Mouse (Mus musculus) forebrain, embryonic 12.5 days (tissue): ENCODE measurements around the gene Tdrd9. TPM values are rescaled to one million over a fixed set of nuclear protein-coding genes. Genes with fewer than 3 reads are reported as not detected.
A peak's percentile ranks its signal among the peaks of the same experiment; 100 is the strongest.

Source experiments
- ATAC-seq: fragments of 200-750 bp; cut with Nextera tagmentation; 2 replicates; pipeline ENCODE4 v1.8.0; 2017; ENCODE audit warnings: moderate TSS enrichment; ENCODE audit not compliant: low FRiP score
- H3K27ac ChIP-seq: fragments of 300-500 bp; sonication (generic); 2 replicates; pipeline ENCODE4 v1.5.1; 2016; ENCODE audit warnings: mild to moderate bottlenecking
- H3K27me3 ChIP-seq: fragments of 300-500 bp; sonication (generic); 2 replicates; pipeline ENCODE4 v1.6.1; 2016; ENCODE audit warnings: mild to moderate bottlenecking
- H3K36me3 ChIP-seq: fragments of 300-500 bp; sonication (generic); replicated peaks from 2 replicates; pipeline ENCODE4 v1.6.1; 2016; ENCODE audit warnings: mild to moderate bottlenecking
- H3K4me1 ChIP-seq: fragments of 300-500 bp; sonication (generic); 2 replicates; pipeline ENCODE4 v1.6.1; 2016
- H3K4me2 ChIP-seq: fragments of 300-500 bp; sonication (generic); 2 replicates; pipeline ENCODE4 v1.6.1; 2016; ENCODE audit warnings: mild to moderate bottlenecking, moderate library complexity
- H3K4me3 ChIP-seq: fragments of 300-500 bp; sonication (generic); replicated peaks from 2 replicates; pipeline ENCODE4 v1.5.1; 2016; ENCODE audit warnings: mild to moderate bottlenecking
- H3K9ac ChIP-seq: fragments of 300-500 bp; sonication (generic); 2 replicates; pipeline ENCODE4 v1.6.1; 2016; ENCODE audit warnings: mild to moderate bottlenecking
- H3K9me3 ChIP-seq: fragments of 300-500 bp; sonication (generic); 2 replicates; pipeline ENCODE4 v1.6.1; 2016
- WGBS: fragments of 180-500 bp; shearing (Covaris S2); methylation state at CpG from one replicate; pipeline ENCODE4 v1.1.7; 2016; 5-methylcytosine and 5-hydroxymethylcytosine counted together
- polyA plus RNA-seq: library from polyadenylated mRNA; unstranded; fragments of >200 nt; fragmentation: Nextera tagmentation; extraction: Ambion mirVana; gene quantifications from 2 replicates; pipeline ENCODE4 v1.2.1, GENCODE M21; 2016

The Tdrd9 gene
- polyA plus RNA-seq, 1 experiment from 2014 or later: 1.2 TPM

DNA sequence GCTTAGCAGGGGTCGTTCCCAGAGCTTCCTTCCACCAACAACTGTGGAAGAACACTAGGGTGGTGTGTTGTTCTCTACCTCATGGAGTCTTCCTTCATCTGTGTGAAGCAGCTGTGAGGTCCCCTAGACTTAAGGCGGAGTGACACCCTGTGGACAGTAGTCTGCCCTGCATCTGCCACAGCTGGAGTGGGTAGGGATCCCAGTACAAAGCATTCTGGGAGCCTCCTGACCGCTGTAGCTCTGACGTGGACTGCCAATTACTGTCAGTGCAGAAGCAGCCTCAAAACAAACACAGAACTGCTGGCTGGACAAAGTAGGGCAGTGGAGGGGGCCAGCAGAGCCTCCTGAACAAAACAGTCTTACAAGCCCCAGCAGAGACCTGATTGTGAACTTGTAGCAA lies 129.7 kb downstream of the Tdrd9 start:
- no peak for ATAC-seq

DNA sequence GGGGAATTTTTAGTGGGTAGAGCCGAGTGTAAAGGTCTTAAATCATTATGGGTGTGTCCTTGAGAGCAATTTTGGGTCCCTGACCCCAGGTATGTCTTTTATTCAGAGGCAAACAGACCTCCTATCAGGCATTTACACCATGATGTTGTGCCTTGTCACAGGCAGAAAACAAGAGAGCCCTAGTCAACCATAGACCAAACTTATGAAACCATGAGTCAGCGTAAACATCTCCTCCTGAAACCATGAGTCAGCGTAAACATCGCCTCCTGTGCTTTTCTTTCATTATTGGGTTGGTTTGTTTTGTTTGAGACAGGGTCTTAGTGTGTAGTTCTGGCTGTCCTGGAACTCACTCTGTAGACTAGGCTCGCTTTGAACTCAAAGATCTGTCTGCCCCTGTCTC lies 131.8 kb downstream of the Tdrd9 start:
- Histone ChIP-seq H3K4me3 (no peak overlapping the region), H3K27ac (no peak overlapping the region)

More for the DNA sequence above, 129.7 kb downstream of the Tdrd9 start:
- peaks cover 12% of the 10 kb centered on the region; the same call in 1 of the 2 replicates for H3K27me3 ChIP-seq
- H3K4me2 ChIP-seq: no peak overlapping the region
- no peak overlapping the region for H3K4me3 ChIP-seq
- no peak overlapping the region for H3K9ac ChIP-seq
- H3K4me1 ChIP-seq: no peaks in the 10 kb centered on the region
- no peak overlapping the region for H3K27ac ChIP-seq
- 62% methylated on average over 4 of the region's 4 CpGs for WGBS
- H3K9me3 ChIP-seq: no peaks in the 10 kb centered on the region
- H3K36me3 ChIP-seq: no peaks in the 10 kb centered on the region

DNA sequence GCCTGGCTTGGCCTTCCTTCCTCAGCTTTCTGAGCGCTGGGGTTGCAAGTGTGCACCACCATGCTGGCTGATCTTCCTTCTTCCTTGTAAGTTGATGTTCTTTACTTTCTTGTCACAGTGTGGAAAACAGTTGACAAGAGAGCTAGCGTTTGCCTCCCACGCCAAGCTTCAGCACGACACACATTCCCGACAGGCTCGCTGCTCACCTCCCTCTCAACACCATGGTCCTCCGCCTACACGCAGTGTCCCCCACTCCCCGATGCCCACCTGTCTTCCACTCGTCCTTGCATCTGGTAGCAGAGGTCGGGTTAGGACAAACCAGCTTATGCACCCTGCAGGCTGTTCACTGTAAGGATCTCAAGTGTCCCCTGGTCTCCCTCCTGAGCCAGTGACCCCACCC lies 133.5 kb downstream of the Tdrd9 start:
- Histone ChIP-seq H3K27ac (no peak overlapping the region), H3K36me3 (no peaks in the 10 kb centered on the region), H3K4me3 (no peak overlapping the region), H3K4me2 (no peak overlapping the region), H3K9me3 (no peaks in the 10 kb centered on the region), H3K4me1 (peaks cover 9% of the 10 kb centered on the region), H3K9ac (no peak overlapping the region), H3K27me3 (peaks cover 26% of the 10 kb centered on the region)
- 92% methylated on average over 11 of the region's 11 CpGs for WGBS
- ATAC-seq: no peak

More for the DNA sequence above, 131.8 kb downstream of the Tdrd9 start:
- Histone ChIP-seq H3K27me3 (peaks cover 26% of the 10 kb centered on the region), H3K9ac (no peak overlapping the region), H3K4me2 (no peak overlapping the region), H3K36me3 (no peaks in the 10 kb centered on the region), H3K9me3 (no peaks in the 10 kb centered on the region), H3K4me1 (peaks cover 9% of the 10 kb centered on the region)
- 89% methylated on average over 5 of the region's 5 CpGs for WGBS
- no peak for ATAC-seq

DNA sequence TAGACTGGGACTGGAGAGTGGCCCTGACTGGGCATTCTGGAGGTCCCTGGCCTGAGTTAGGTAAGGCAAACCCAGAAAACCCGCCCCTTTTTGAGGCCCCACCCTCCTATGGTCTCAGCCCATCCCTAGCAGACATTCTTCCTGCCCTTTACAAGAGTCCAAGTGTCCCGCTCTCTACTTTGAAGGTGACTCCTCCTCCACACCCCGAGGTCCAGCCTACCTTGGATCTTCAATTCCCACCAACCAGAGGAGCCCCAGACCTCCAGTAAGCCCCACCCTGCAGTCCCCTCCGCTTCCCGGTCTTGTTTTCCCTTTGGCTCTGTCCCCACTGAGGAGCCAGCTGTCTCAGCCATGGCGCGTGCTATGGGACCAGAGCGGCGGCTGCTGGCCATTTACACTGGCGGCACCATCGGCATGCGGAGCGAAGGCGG lies 135.2 kb downstream of the Tdrd9 start, which contains the start of gene Aspg:
Aspg (plus strand) TSS at position 139 of the 431 bp plus-strand sequence.
- no peak for ATAC-seq
- 2% methylated on average over 14 of the region's 14 CpGs for WGBS

DNA sequence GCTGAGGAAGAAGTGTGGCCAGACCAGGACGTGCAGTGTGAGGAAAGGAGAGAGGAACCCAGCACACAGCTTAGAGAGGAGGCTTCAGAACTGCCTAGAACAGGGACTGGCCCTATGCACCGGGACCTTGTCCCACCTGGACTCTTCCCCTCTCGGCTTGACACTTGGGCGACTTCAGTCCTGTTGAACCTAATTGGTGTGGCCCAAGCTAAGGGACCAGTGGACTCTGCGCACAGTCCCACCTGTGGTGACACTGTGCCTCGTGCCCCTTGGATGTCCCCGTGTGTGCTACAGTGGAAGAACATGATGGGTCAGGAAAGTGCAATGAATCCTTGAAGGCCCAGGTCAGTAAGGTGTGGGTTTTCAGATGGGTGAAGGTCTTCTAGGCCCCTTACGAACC lies 136.3 kb downstream of the Tdrd9 start:
- WGBS: 86% methylated on average over 8 of the region's 8 CpGs
- Histone ChIP-seq H3K4me3 (no peak overlapping the region), H3K36me3 (no peaks in the 10 kb centered on the region), H3K9ac (no peak overlapping the region), H3K4me1 (peaks cover 9% of the 10 kb centered on the region), H3K27ac (no peak overlapping the region), H3K9me3 (no peaks in the 10 kb centered on the region), H3K27me3 (peaks cover 32% of the 10 kb centered on the region), H3K4me2 (no peak overlapping the region)
- no peak for ATAC-seq

More for the DNA sequence above, 135.2 kb downstream of the Tdrd9 start, which contains the start of gene Aspg:
- no peaks in the 10 kb centered on the region for H3K36me3 ChIP-seq
- peaks cover 26% of the 10 kb centered on the region for H3K27me3 ChIP-seq
- no peak within 1 kb of the TSS for H3K27ac ChIP-seq
- H3K4me1 ChIP-seq: peaks cover 9% of the 10 kb centered on the region
- no peak within 1 kb of the TSS; the same call in 1 of the 2 replicates for H3K4me3 ChIP-seq
- H3K9me3 ChIP-seq: no peaks in the 10 kb centered on the region
- no peak within 1 kb of the TSS for H3K9ac ChIP-seq
- H3K4me2 ChIP-seq: peak within 1 kb of the TSS; percentile 34

DNA sequence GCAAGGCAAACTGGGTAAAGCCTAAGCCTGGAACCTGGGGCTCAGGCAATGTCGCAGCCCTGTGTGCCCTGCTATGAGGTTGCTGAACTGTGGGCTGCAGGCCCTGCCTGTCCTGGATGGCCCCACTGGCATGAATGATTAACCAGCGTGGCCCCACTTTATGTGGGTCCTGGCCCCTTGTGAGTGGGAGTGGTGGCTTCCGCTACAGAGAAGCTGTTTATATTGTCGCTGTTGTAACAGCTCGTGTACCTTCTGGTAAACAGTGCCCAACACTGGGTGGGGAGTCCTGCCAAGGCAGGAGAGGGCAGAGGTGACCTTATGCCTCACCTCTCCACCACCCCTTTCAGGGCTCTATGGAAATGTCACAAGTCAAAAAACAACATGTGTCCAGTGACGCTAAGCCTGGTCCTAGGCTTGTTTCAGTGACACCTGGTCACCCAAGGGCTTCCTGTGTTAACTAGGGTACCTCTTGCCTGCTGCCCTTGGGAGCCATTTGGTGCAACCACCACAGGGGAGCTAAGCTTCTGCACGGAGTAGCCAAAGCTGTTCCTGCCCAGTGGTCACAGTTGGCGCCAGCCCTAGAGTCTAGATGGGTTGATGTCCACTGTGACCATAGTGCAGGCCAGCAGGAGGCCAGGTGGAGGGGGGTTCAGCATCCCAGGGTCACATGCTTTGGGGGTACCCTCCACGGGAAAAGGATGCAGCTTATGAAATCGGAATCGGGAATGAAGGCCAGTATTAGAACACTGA lies 137.5 kb downstream of the Tdrd9 start:
- Histone ChIP-seq H3K36me3 (no peaks in the 10 kb centered on the region), H3K27me3 (peaks cover 32% of the 10 kb centered on the region), H3K9ac (no peak overlapping the region), H3K4me1 (peaks cover 14% of the 10 kb centered on the region), H3K4me3 (no peak overlapping the region), H3K9me3 (no peaks in the 10 kb centered on the region), H3K27ac (no peak overlapping the region), H3K4me2 (no peak overlapping the region)
- no peak for ATAC-seq
- 91% methylated on average over 11 of the region's 11 CpGs for WGBS

DNA sequence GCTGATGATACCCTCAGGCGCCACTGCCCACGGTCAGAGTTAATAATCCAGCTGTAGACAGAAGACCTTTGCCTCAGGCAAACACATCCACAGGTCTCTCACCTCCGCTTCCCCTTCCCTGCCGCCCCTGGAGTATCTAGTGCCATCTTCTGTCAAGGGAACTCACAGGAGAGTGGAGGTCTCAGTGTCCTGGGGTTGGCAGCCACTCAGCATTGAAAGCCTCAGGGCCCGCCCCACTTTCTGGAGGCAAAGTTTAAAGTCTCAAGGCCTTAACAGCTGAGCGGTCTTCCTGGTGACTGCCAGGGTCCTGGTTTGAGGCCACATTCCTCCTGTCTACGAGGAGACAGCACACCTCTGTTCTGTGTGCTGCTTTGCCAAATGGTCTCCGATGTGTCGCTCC lies 138.3 kb downstream of the Tdrd9 start:
- WGBS: 84% methylated on average over 9 of the region's 9 CpGs
- no peak for ATAC-seq
- no peak overlapping the region for H3K27ac ChIP-seq
- no peaks in the 10 kb centered on the region for H3K36me3 ChIP-seq
- H3K4me1 ChIP-seq: peaks cover 14% of the 10 kb centered on the region
- H3K9me3 ChIP-seq: no peaks in the 10 kb centered on the region
- no peak overlapping the region for H3K4me2 ChIP-seq
- no peak overlapping the region for H3K9ac ChIP-seq
- no peak overlapping the region for H3K4me3 ChIP-seq
- peaks cover 31% of the 10 kb centered on the region for H3K27me3 ChIP-seq

DNA sequence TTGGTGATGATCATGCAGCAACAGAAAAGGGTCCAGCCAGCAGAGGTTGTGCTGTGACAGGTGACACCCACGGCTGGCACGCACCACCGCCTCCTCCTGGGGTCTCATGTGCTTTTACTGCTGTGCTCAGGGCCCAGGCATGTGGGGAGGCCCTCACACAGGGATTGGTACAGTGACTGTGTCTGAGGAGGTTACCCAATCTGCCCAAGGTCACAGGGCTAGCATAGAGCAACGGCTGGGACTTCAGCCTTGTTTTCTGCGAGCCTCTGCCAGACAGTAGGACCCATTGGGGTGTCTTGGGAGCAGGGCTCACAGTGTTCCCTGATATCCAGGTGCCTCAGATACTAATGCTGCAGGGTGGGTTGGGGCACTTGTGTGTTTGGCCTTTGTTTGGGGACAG lies 140.0 kb downstream of the Tdrd9 start:
- Histone ChIP-seq H3K9ac (no peak overlapping the region), H3K9me3 (no peaks in the 10 kb centered on the region), H3K4me3 (no peak overlapping the region), H3K27ac (no peak overlapping the region), H3K4me2 (no peak overlapping the region), H3K4me1 (peaks cover 13% of the 10 kb centered on the region), H3K27me3 (peaks cover 21% of the 10 kb centered on the region), H3K36me3 (no peaks in the 10 kb centered on the region)
- no peak for ATAC-seq
- WGBS: 94% methylated on average over 5 of the region's 5 CpGs

DNA sequence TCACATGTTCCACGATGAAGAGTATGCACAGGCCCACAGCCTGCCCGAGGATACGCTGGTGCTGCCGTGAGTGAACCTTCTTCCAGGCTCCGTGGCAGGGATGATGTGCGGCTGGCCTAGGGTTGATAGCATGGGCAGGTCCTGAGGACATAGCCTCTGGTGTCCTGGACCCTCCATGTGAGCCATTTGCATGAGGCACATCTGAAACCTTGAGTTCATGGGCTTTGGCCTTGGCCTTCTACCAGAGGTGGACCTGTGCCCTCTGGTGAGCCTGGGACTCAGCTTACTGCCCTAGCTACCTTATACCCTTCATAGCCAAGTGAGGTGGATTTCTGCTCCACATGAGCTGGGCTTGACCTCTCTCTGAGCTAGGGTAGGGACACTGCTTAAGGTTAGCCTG lies 140.9 kb downstream of the Tdrd9 start:
- Histone ChIP-seq H3K4me3 (no peak overlapping the region), H3K9ac (no peak overlapping the region), H3K4me2 (no peak overlapping the region), H3K27me3 (peaks cover 20% of the 10 kb centered on the region), H3K9me3 (no peaks in the 10 kb centered on the region), H3K27ac (no peak overlapping the region), H3K4me1 (peaks cover 5% of the 10 kb centered on the region; the same call in 1 of the 2 replicates), H3K36me3 (no peaks in the 10 kb centered on the region)
- WGBS: 92% methylated on average over 6 of the region's 6 CpGs
- ATAC-seq: no peak

DNA sequence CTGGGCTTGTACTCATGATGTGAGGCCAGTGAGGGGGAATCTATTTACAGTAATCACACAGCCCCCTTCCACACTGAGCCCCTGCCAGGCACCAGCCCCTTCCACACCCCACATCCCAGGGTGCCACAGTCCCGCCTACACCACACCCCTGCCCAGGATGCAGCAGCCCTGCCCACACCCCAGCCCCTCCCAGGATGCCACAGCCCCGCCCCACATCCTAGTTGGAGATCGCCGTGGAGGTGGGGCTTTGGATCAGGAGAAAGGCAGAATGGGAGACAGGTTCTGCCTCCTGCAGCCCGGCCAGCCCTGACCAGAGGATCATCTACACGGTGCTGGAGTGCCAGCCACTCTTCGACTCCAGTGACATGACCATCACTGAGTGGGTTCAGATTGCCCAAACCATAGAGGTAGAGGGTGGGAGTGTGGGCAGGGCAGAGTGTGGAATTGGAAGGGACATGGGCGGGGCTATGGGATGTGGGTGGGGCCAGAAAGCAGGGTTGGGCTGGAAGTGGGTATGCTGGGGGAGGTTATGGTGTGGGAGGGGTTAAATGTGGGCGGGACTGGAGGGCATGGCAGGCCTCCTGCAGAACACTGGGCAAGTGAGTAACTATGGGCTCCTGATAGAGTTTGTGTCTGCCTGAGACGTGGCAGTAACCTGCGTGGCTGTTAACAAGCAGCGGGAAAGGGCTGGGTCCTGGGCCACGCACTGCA lies 141.5 kb downstream of the Tdrd9 start:
- Histone ChIP-seq H3K27me3 (peaks cover 14% of the 10 kb centered on the region), H3K4me3 (no peak overlapping the region), H3K9me3 (no peaks in the 10 kb centered on the region), H3K36me3 (no peaks in the 10 kb centered on the region), H3K9ac (no peak overlapping the region), H3K4me1 (peaks cover 5% of the 10 kb centered on the region; the same call in 1 of the 2 replicates), H3K27ac (no peak overlapping the region), H3K4me2 (no peak overlapping the region)
- ATAC-seq: peak; percentile 34; the same call in 1 of the 2 replicates
- 13% methylated on average over 13 of the region's 13 CpGs for WGBS

DNA sequence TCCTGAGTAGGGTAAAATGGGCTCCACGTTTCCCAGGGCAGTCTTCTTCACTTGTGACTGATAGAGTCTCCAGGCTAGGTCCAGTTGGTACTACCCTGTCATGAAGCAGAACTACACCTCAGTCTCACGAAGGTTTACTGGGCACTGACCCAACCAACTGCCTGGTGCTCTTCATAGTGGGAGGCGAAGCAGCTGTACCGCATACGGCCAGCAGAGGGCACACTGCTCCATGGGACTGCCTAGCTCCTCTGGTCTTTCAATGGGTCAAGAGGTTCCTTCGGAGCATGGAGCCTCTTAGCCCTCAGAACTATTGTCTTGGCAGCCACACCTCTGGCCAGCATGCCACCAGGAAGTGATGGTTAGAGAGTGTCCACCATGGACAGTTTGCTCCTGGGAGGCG lies 142.4 kb downstream of the Tdrd9 start:
- peaks cover 5% of the 10 kb centered on the region; the same call in 1 of the 2 replicates for H3K4me1 ChIP-seq
- no peaks in the 10 kb centered on the region for H3K36me3 ChIP-seq
- H3K27me3 ChIP-seq: peaks cover 12% of the 10 kb centered on the region
- H3K27ac ChIP-seq: no peak overlapping the region
- peak; percentile 69 for ATAC-seq
- no peak overlapping the region for H3K9ac ChIP-seq
- H3K9me3 ChIP-seq: no peaks in the 10 kb centered on the region
- H3K4me3 ChIP-seq: no peak overlapping the region
- 8% methylated on average over 7 of the region's 7 CpGs for WGBS
- H3K4me2 ChIP-seq: no peak overlapping the region

DNA sequence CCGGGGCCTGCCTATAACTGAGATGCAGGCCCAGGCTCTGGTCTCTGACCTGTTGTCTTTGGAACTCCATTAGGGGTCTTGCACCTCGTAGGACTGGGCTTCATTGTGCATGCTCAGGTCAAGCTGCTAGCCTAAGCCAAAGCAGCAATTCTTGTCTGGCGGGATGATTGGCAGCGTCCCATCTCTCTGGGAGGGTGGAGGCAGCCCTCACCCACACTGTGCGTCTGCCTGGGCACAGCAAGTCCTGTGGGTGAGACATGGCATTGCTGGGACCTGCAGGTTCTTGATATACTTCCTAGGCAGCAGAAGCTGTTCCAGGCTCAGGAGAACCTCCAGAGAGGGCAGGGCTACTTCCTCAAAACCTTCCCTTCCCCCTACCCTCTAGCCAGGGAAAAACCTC lies 145.6 kb downstream of the Tdrd9 start:
- Histone ChIP-seq H3K9ac (no peak overlapping the region), H3K4me2 (no peak overlapping the region), H3K27me3 (peaks cover 11% of the 10 kb centered on the region), H3K36me3 (no peaks in the 10 kb centered on the region), H3K27ac (no peak overlapping the region), H3K9me3 (no peaks in the 10 kb centered on the region), H3K4me3 (no peak overlapping the region), H3K4me1 (peaks cover 5% of the 10 kb centered on the region; the same call in 1 of the 2 replicates)
- WGBS: 81% methylated on average over 5 of the region's 5 CpGs
- ATAC-seq: no peak
